Mouse (Mus musculus) heart, adult 2 months (tissue): ENCODE data around the gene Tubb2b.

ENCODE experiments used
- CTCF ChIP-seq: fragments of 200-600 bp; IDR thresholded peaks from 2 replicates; pipeline ENCODE4 v1.8.1; 2022; ENCODE audit warnings: antibody characterized with exemption, mild to moderate bottlenecking, moderate library complexity
- POLR2A ChIP-seq: fragments of 200-500 bp; IDR thresholded peaks from 2 replicates; pipeline ENCODE4 v1.6.1; 2011; ENCODE audit warnings: mild to moderate bottlenecking, low read depth, low read length, control low read depth; ENCODE audit not compliant: insufficient read depth

DNA sequence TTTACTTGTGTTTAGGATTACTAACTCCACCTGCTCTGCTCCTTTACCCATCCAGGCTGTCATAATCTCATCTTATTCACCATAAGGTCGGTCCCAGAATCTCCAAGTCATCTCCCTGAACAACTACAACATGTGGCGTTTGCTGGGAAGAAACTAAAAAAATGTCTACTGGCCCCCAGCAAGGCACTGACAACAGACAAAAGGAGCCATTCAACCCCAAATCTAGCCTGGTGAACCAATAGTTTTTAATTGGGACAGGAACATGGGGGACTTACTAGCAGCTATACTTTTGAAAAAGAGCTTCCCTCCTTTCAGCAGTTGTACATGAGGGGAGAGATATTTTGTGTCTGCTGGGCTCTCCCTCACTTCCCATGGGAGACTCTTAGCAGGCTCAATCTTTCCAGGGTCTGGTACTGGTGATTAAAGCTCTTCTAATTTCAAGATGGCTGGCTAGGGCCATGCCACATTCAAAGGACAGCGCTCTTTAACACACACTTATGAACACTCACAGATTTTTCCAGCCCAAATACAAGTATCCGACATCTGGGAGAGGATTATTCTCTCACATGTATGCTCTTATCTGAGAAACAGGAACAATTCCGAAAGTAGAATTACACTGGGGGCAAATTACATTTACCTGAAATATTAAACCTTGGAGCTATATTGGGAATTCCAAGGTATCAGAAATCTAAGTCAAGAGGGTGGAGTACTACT is 19.4 kb upstream of the Tubb2b start:
- TF ChIP-seq POLR2A = no peak
- no peak for TF ChIP-seq CTCF
